Mouse (Mus musculus) ES-E14 (cell line): Measurements from ENCODE around the gene Sacm1l.

Experiments used
- HCFC1 ChIP-seq: IDR thresholded peaks from 2 replicates; pipeline ENCODE4 v1.6.1; 2012; ENCODE audit warnings: low read length, inconsistent platforms, borderline replicate concordance; ENCODE audit not compliant: insufficient read depth
- ZC3H11A ChIP-seq: IDR thresholded peaks from 2 replicates; pipeline ENCODE4 v1.6.1; 2012; ENCODE audit warnings: low read depth, mild to moderate bottlenecking, inconsistent platforms, low read length, borderline replicate concordance

DNA sequence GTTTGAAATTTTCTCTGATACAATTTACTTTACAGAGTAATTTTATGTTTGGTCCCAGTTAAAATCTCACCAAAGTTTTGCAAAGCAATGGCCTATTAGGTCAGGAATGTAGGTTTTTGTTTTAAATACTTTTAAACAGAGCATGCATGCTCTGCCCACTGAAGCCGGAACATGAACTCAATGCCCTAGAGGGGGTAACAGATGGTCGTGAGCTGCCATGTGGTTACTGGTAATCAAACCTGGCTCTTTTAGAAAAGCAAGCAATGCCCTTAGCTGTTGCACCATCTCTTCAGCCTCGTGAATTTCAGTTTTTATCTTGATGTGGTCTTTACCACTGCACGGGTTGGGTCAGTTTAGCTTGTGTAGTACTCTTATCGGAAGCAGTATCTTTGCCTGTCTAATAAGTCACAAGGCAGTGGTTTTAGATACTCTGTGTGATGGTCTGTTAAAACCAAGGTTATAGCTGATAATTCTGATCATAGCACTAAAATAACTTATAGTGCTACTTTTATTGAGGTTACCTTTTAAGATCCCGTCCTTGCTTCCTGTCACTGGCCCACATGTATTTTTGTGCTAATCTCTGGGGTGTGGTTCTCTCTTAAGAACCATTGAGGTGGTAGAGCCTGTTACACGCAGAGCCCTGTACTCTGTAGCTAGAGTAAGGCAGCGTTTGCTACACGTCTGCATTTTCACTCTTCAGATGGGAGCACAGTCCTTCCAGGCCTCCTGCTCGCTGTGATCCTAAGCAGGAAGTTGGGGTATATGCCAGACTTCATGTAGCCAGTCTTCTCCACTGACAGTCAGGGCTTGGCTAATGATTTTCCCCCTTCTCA is 48.0 kb downstream of the Sacm1l start:
- TF ChIP-seq HCFC1 (no peak), ZC3H11A (no peak)
